Mouse (Mus musculus) A20 (cell line): ENCODE results near the gene Pwwp2b.
A peak's percentile ranks its signal among the peaks of the same experiment; 100 is the strongest.

Experiments
- DNase-seq: peaks from one replicate; pipeline ENCODE4 v3.0.0-alpha.2; 2011; ENCODE audit warnings: low read depth, low spot score

Gene Pwwp2b

GRCm38 (mm10) chr7:139299424-139299823 is 51.1 kb downstream of the Pwwp2b start:
- DNase-seq, result peak; percentile 46

GRCm38 (mm10) chr7:139300423-139300822 is 52.1 kb downstream of the Pwwp2b start:
- no peak for DNase-seq

- DNase-seq, result no peak
These were observed 53.2 kb downstream of the Pwwp2b start for GRCm38 (mm10) chr7:139301505-139301904.

DNA sequence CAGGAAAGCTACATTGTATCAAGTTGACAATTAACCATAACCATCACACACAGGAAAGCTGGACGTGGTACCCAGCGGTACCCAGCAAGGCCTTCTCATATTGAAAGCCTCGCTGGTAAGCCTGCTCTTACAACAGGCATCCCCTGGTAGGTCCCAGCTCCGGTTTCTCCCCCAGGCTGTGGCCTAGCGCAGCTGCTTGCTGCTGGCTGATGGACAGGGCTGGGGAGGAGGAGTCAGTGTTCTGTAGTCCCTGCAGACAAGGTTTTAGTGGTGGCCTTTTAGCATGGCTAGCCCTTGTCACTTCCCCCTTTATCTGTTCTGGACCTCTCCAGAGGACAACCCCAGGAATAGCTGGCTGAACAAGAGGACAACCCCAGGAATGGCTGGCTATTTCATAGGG is 54.0 kb downstream of the Pwwp2b start:
- no peak for DNase-seq

GRCm38 (mm10) chr7:139303280-139304011 is 55.2 kb downstream of the Pwwp2b start:
- DNase-seq, result peak; percentile 64

- DNase-seq, result no peak
These were observed 56.0 kb downstream of the Pwwp2b start for GRCm38 (mm10) chr7:139304322-139304721.

GRCm38 (mm10) chr7:139307056-139307455 is 58.8 kb downstream of the Pwwp2b start:
- no peak for DNase-seq

- DNase-seq, result no peak
These were observed 60.0 kb downstream of the Pwwp2b start for GRCm38 (mm10) chr7:139308140-139308895.

GRCm38 (mm10) chr7:139309106-139309505 is 60.8 kb downstream of the Pwwp2b start:
- no peak for DNase-seq

- no peak for DNase-seq
These were observed 62.2 kb downstream of the Pwwp2b start for GRCm38 (mm10) chr7:139310487-139310951.

DNA sequence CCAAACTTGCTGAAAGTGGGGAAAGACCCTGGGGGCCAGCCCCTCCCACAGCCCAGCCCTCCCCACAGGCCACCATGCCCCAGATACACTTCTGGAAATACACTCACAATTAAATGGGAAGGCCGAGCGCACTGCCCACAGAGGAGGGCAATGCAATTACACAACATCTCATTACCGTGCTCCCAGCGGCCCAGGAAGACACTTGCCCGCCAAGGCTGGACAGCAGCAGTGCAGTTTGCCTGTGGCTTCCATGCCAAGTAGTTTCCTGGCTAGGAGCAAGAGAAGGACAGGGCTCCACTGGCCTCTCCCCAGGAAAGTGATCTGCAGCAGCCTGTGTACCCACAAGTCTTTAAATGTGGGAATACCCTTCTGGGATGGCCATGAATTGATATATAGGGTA is 64.4 kb downstream of the Pwwp2b start:
- no peak for DNase-seq

DNA sequence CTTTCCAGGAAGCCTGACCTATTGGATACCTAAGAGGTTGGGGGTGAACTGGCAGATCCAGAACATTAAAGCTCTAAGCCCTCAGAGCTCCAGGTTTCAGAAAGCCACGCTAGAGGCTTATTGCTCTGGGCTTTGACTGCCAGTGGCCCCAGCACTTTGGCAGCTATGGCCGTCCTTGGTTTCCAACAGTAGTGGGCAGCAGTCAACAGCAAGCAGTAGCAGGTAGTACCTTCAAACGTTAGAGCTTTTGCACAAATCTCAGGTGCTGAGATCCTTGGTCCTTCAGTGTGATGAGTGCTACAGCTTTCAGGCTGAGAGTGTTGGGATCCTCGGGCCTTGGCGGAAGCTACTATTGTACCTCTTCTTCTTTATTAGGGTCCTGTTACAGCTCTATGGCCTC is 65.1 kb downstream of the Pwwp2b start:
- no peak for DNase-seq

DNA sequence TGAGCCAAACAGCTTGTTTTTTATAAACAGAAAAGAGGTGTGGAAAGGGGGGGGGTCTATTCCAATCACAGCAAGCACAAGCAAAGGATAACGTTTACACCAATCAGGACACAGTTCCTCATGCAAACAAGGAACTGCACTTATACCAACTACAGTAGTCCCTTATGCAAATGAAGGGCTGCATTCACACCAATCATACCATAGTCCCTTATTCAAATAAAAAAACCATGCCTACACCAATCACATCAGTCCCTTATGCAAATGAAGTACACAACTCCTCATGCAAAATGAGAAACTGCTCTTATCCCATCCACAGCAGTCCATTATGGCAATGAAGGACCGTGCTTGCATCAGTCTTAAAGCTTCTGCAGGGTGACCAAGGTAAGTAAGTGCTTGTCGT is 66.4 kb downstream of the Pwwp2b start:
- no peak for DNase-seq

DNA sequence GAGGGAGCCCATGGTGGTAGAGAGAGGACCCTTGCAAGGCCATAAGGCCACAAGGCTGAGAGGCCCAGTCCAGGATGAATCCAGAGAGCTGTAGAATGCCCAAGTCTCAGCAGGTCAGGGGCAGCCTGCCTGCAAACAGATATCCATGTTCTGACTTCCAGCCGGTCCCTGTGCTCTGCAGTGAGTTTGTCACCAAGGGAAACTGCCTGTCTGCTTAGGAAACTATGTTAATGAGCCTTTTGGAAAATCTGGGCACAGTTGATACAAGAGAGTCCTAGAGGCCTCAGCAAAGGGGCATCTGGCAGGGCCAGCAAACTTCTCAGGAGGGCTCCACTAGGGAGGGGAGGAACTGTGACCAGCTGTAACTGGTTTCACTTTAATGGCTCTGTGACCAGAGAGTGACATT is 70.7 kb downstream of the Pwwp2b start:
- DNase-seq, result no peak
